Mouse (Mus musculus) hindbrain, embryonic 13.5 days (tissue): ENCODE results near the gene Myl9. TPM values are rescaled to one million over a fixed set of nuclear protein-coding genes. Genes with fewer than 3 reads are reported as not detected.
A peak's percentile ranks its signal among the peaks of the same experiment; 100 is the strongest.

ENCODE experiments used
- ATAC-seq: fragments of 200-750 bp; cut with Nextera tagmentation; 2 replicates; pipeline ENCODE4 v1.8.0; 2017; ENCODE audit warnings: moderate TSS enrichment; ENCODE audit not compliant: low FRiP score
- H3K27ac ChIP-seq: fragments of 300-500 bp; sonication (generic); 2 replicates; pipeline ENCODE4 v1.5.1; 2015; ENCODE audit warnings: inconsistent platforms, mild to moderate bottlenecking, moderate library complexity
- H3K27me3 ChIP-seq: fragments of 300-500 bp; sonication (generic); 2 replicates; pipeline ENCODE4 v1.6.1; 2015; ENCODE audit warnings: mild to moderate bottlenecking, inconsistent platforms
- H3K36me3 ChIP-seq: fragments of 300-500 bp; sonication (generic); 2 replicates; pipeline ENCODE4 v1.6.1; 2015; ENCODE audit warnings: mild to moderate bottlenecking, inconsistent platforms
- H3K4me1 ChIP-seq: fragments of 300-500 bp; sonication (generic); replicated peaks from 2 replicates; pipeline ENCODE4 v1.6.1; 2015; ENCODE audit warnings: inconsistent platforms
- H3K4me2 ChIP-seq: fragments of 300-500 bp; sonication (generic); 2 replicates; pipeline ENCODE4 v1.6.1; 2015; ENCODE audit warnings: inconsistent platforms, mild to moderate bottlenecking, moderate library complexity
- H3K4me3 ChIP-seq: fragments of 300-500 bp; sonication (generic); 2 replicates; pipeline ENCODE4 v1.5.1; 2015; ENCODE audit warnings: mild to moderate bottlenecking, inconsistent platforms
- H3K9ac ChIP-seq: fragments of 300-500 bp; sonication (generic); 2 replicates; pipeline ENCODE4 v1.6.1; 2015; ENCODE audit warnings: mild to moderate bottlenecking, inconsistent platforms
- H3K9me3 ChIP-seq: fragments of 300-500 bp; sonication (generic); 2 replicates; pipeline ENCODE4 v1.6.1; 2016; ENCODE audit warnings: inconsistent platforms
- WGBS: fragments of 180-500 bp; shearing (Covaris S2); methylation state at CpG from one replicate; pipeline ENCODE4 v1.1.7; 2015; 5-methylcytosine and 5-hydroxymethylcytosine counted together
- polyA plus RNA-seq: library from polyadenylated mRNA; unstranded; fragments of >200 nt; fragmentation: Nextera tagmentation; extraction: Ambion mirVana; gene quantifications from 2 replicates; pipeline ENCODE4 v1.2.1, GENCODE M21; 2015

Myl9 gene
- polyA plus RNA-seq, 1 experiment from 2014 or later = 39.1 TPM

DNA sequence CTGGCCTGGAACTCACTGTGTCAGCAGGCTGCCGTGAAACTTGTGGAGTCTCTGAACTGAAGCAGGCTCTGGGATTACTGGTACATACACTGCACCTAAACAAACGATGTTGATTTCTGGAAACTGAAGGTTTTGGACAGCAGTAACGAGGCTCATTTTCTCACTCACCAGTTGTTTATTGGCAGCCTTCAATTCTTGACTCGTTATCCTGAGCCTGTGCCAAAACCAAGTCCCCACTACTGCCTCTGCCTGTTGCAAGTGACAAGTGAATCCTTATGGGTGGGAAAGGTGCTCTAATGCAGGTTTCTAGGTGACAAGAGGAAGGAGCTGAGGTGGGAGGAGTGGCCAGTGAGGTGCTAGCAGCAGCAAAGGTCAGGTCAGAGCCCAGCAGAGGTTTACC is 33.2 kb upstream of the Myl9 start:
- Histone ChIP-seq H3K4me2 (no peak overlapping the region), H3K9me3 (no peaks in the 10 kb centered on the region), H3K27me3 (no peaks in the 10 kb centered on the region), H3K36me3 (peaks cover 27% of the 10 kb centered on the region), H3K27ac (peak overlapping the region; percentile 37; the same call in 1 of the 2 replicates), H3K4me1 (peaks cover 57% of the 10 kb centered on the region), H3K4me3 (no peak overlapping the region), H3K9ac (no peak overlapping the region; the same call in 1 of the 2 replicates)
- ATAC-seq = no peak
- WGBS = 72% methylated on average over 4 of the region's 4 CpGs

- Histone ChIP-seq H3K27me3 (no peaks in the 10 kb centered on the region), H3K36me3 (peaks cover 38% of the 10 kb centered on the region), H3K9me3 (no peaks in the 10 kb centered on the region), H3K4me2 (no peak overlapping the region), H3K9ac (no peak overlapping the region), H3K27ac (no peak overlapping the region), H3K4me3 (no peak overlapping the region), H3K4me1 (peaks cover 48% of the 10 kb centered on the region)
- 71% methylated on average over 3 of the region's 3 CpGs for WGBS
- ATAC-seq = no peak
Measured at GRCm38 (mm10) chr2:156743248-156743647, 32.0 kb upstream of the Myl9 start.

- Histone ChIP-seq H3K4me2 (no peak overlapping the region), H3K27ac (no peak overlapping the region), H3K36me3 (peaks cover 50% of the 10 kb centered on the region), H3K4me1 (peaks cover 47% of the 10 kb centered on the region), H3K27me3 (no peaks in the 10 kb centered on the region), H3K4me3 (no peak overlapping the region), H3K9me3 (no peaks in the 10 kb centered on the region), H3K9ac (no peak overlapping the region)
- WGBS = 68% methylated on average over 5 of the region's 5 CpGs
- no peak for ATAC-seq
Measured at GRCm38 (mm10) chr2:156744414-156744813, 30.8 kb upstream of the Myl9 start.

DNA sequence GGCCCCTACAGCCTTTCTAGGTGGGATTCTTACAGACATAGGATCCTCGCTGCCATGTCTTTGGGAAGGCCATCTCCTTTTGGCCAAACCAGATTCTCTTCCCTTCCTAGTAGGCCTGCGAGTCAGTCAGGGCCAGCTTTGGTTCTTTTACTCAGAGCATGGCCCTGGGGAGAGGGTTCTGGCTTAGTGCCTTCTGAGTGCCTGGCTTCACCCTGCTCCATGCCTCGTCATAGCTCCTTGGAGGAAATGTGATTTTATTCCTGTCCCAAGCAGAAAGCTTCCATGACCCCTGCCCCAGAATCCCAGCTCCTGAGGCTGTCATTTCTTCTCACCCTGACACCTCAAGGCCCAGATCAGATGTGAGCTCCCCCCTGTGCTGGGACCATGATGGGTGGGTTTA is 27.9 kb upstream of the Myl9 start:
- no peak for ATAC-seq
- peaks cover 77% of the 10 kb centered on the region for H3K36me3 ChIP-seq
- 92% methylated on average over 3 of the region's 3 CpGs for WGBS
- H3K4me1 ChIP-seq = peaks cover 20% of the 10 kb centered on the region
- H3K4me3 ChIP-seq = no peak overlapping the region
- no peaks in the 10 kb centered on the region for H3K27me3 ChIP-seq
- no peaks in the 10 kb centered on the region for H3K9me3 ChIP-seq
- H3K4me2 ChIP-seq = no peak overlapping the region
- H3K27ac ChIP-seq = 0 out of 2 replicates have a peak overlapping the region, but pooled peaks have one; percentile 35
- no peak overlapping the region for H3K9ac ChIP-seq

- Histone ChIP-seq H3K27ac (no peak overlapping the region), H3K9me3 (no peaks in the 10 kb centered on the region), H3K4me1 (peaks cover 4% of the 10 kb centered on the region; the same call in 1 of the 2 replicates), H3K36me3 (peaks cover 94% of the 10 kb centered on the region), H3K27me3 (no peaks in the 10 kb centered on the region), H3K4me3 (no peak overlapping the region), H3K4me2 (no peak overlapping the region), H3K9ac (no peak overlapping the region)
- ATAC-seq = no peak
- WGBS = 92% methylated on average over 8 of the region's 8 CpGs
Measured at GRCm38 (mm10) chr2:156749687-156750086, 25.5 kb upstream of the Myl9 start.

GRCm38 (mm10) chr2:156756937-156757336 is 18.3 kb upstream of the Myl9 start:
- H3K27me3 ChIP-seq = no peaks in the 10 kb centered on the region
- no peak overlapping the region for H3K4me2 ChIP-seq
- H3K27ac ChIP-seq = no peak overlapping the region
- H3K9me3 ChIP-seq = peaks cover 3% of the 10 kb centered on the region; the same call in 1 of the 2 replicates
- ATAC-seq = no peak
- H3K9ac ChIP-seq = no peak overlapping the region
- no peaks in the 10 kb centered on the region for H3K4me1 ChIP-seq
- H3K36me3 ChIP-seq = peaks cover 96% of the 10 kb centered on the region
- H3K4me3 ChIP-seq = no peak overlapping the region
- 95% methylated on average over 9 of the region's 9 CpGs for WGBS

DNA sequence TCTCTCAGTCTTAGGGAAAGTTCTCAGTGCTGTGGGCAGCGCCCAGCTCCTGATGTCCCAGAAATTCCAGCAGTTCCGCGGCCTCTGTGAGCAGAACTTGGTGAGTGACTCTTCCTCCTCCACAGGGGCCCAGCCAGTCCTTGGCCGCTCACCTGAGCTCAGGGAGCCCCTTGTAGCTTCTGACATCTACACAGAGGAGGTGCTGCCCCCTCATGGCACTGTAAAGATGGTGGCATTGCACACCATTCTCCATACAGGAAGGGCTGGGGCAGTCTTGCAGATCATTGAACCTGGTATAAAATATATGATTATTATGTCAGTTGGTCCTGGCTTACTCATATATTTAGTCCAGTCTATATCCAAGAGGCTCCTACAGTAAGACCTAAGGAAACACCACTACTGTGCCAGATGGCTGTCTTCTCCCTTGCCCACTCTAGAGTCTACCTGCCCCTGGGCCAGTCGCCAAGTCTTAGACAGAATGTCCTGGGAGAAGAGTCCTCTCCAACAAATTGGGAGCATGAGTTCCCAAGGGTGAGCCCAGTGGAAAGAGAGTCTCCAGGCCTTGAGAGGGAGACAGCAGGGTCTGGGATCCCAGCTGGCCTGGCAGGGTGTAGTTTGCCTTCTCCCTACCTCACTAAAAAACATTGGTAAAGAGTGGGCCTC is 14.2 kb upstream of the Myl9 start:
- Histone ChIP-seq H3K9me3 (peaks cover 3% of the 10 kb centered on the region; the same call in 1 of the 2 replicates), H3K4me1 (no peaks in the 10 kb centered on the region), H3K4me3 (no peak overlapping the region), H3K36me3 (peaks cover 91% of the 10 kb centered on the region), H3K27me3 (no peaks in the 10 kb centered on the region), H3K27ac (no peak overlapping the region), H3K9ac (no peak overlapping the region), H3K4me2 (no peak overlapping the region)
- 92% methylated on average over 5 of the region's 5 CpGs for WGBS
- no peak for ATAC-seq

DNA sequence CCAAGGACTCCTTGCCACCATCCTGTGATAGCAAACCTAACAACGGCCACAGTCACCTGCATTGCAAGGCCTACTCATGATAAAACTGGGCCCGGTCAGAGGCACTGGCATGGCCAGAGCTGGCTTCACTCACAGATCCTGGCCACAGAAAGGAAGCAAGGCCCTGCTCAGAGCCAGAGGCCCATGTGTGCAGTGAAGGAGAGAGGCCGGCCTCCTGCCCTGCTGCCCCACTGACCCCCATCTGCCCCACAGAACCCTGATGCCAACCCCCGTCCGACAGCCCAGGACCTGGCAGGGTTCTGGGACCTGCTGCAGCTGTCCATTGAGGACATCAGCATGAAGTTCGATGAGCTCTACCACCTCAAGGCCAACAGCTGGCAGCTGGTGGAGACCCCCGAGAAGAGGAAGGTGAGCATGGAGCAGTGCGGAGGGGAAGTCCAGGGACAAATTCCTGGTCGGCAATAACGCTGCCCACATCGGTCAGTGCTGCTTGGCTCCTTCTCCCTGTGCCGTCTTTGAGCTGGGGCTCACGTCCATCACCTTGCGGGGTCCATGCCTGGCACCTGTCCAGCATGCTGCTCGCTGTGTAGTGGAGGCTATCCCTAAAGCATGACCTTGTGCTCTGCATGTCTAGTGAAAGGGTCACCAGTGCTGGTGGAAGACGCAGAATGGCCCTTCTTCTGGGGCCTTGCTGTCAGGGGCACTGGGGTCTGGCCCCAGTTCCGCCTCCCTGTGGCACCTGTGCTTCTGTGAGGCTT is 13.5 kb upstream of the Myl9 start:
- ATAC-seq = no peak
- Histone ChIP-seq H3K4me1 (no peaks in the 10 kb centered on the region), H3K27me3 (no peaks in the 10 kb centered on the region), H3K4me2 (no peak overlapping the region), H3K36me3 (peaks cover 83% of the 10 kb centered on the region), H3K4me3 (no peak overlapping the region), H3K9ac (no peak overlapping the region), H3K9me3 (peaks cover 3% of the 10 kb centered on the region; the same call in 1 of the 2 replicates), H3K27ac (no peak overlapping the region; the same call in 1 of the 2 replicates)
- WGBS = 95% methylated on average over 17 of the region's 17 CpGs

- Histone ChIP-seq H3K9me3 (peaks cover 1% of the 10 kb centered on the region; the same call in 1 of the 2 replicates), H3K4me2 (no peak overlapping the region), H3K4me3 (no peak overlapping the region), H3K9ac (no peak overlapping the region), H3K4me1 (no peaks in the 10 kb centered on the region), H3K27me3 (no peaks in the 10 kb centered on the region), H3K36me3 (peaks cover 75% of the 10 kb centered on the region), H3K27ac (no peak overlapping the region; the same call in none of the 2 replicates)
- ATAC-seq = no peak
- WGBS = 80% methylated on average over 21 of the region's 21 CpGs
Measured at GRCm38 (mm10) chr2:156762499-156762898, 12.7 kb upstream of the Myl9 start.

DNA sequence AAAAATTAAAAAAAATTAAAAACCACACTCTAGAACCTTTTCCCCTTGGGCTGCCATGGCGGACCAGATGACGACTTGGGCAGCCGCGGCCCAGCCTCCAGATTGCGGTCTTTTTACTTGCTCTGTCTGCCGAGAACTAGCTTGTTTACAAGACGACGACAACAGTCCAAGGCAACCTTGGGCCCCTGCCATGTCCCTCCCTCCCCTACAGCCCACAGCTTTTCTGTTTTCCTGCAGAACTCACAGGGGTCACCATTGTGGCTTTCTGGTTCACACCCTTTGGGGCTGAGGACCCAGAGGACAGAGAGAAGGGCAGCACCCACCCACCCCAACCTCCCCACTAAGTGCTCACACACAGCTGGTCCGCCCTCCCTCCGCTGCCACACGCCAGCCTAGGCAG is 12.1 kb upstream of the Myl9 start:
- peaks cover 69% of the 10 kb centered on the region for H3K36me3 ChIP-seq
- 81% methylated on average over 11 of the region's 11 CpGs for WGBS
- no peak overlapping the region for H3K4me3 ChIP-seq
- H3K4me2 ChIP-seq = no peak overlapping the region
- H3K9ac ChIP-seq = no peak overlapping the region
- H3K27me3 ChIP-seq = no peaks in the 10 kb centered on the region
- no peaks in the 10 kb centered on the region for H3K4me1 ChIP-seq
- no peak for ATAC-seq
- no peaks in the 10 kb centered on the region; the same call in 1 of the 2 replicates for H3K9me3 ChIP-seq
- peak overlapping the region; percentile 23; the same call in 1 of the 2 replicates for H3K27ac ChIP-seq

GRCm38 (mm10) chr2:156764022-156764421 is 11.2 kb upstream of the Myl9 start:
- WGBS = 94% methylated on average over 10 of the region's 10 CpGs
- peak; percentile 26; the same call in 1 of the 2 replicates for ATAC-seq
- Histone ChIP-seq H3K4me2 (no peak overlapping the region), H3K9ac (no peak overlapping the region), H3K36me3 (peaks cover 60% of the 10 kb centered on the region), H3K4me1 (no peaks in the 10 kb centered on the region), H3K9me3 (no peaks in the 10 kb centered on the region), H3K4me3 (no peak overlapping the region), H3K27me3 (no peaks in the 10 kb centered on the region), H3K27ac (no peak overlapping the region)

GRCm38 (mm10) chr2:156764747-156765146 is 10.5 kb upstream of the Myl9 start:
- no peak for ATAC-seq
- no peak overlapping the region for H3K9ac ChIP-seq

More at GRCm38 (mm10) chr2:156764747-156765146, 10.5 kb upstream of the Myl9 start:
- Histone ChIP-seq H3K36me3 (peaks cover 53% of the 10 kb centered on the region), H3K27ac (no peak overlapping the region), H3K4me2 (no peak overlapping the region), H3K4me3 (no peak overlapping the region), H3K9me3 (no peaks in the 10 kb centered on the region), H3K4me1 (no peaks in the 10 kb centered on the region), H3K27me3 (no peaks in the 10 kb centered on the region)
- WGBS = 82% methylated on average over 4 of the region's 4 CpGs
